Mouse (Mus musculus) granulocyte monocyte progenitor cell, adult 5-6 weeks (primary cell): ENCODE data around the gene Cdh15. TPM values are rescaled to one million over a fixed set of nuclear protein-coding genes. Genes with fewer than 3 reads are reported as not detected.
A peak's percentile ranks its signal among the peaks of the same experiment; 100 is the strongest.

Experiments
- ATAC-seq: replicated peaks from 2 replicates; pipeline ENCODE4 v1.8.0; 2016; ENCODE audit warnings: mild to moderate bottlenecking, moderate TSS enrichment, inconsistent platforms; ENCODE audit not compliant: poor library complexity, severe bottlenecking
- total RNA-seq, 2 experiments: library from RNA; stranded (forward) in 1 of 2; stranded (reverse) in 1 of 2; fragments of 200-712, 200-1000 nt in 1 of 2; fragments of >200 nt in 1 of 2; fragmentation: Nextera tagmentation in 1 of 2; gene quantifications; 2 replicates each; pipeline ENCODE4 v1.2.3; 2014 to 2017

The Cdh15 gene
- total RNA-seq, 2 experiments from 2014 or later, result not detected

GRCm38 (mm10) chr8:122878231-122878630 lies 30.5 kb downstream of the Cdh15 start:
- no peak for ATAC-seq

GRCm38 (mm10) chr8:122880302-122880701 lies 32.5 kb downstream of the Cdh15 start:
- no peak for ATAC-seq

GRCm38 (mm10) chr8:122883671-122884070 lies 35.9 kb downstream of the Cdh15 start:
- no peak for ATAC-seq

- no peak for ATAC-seq
These were observed 43.7 kb downstream of the Cdh15 start for GRCm38 (mm10) chr8:122891440-122891839.

GRCm38 (mm10) chr8:122893451-122893850 lies 45.7 kb downstream of the Cdh15 start:
- no peak for ATAC-seq

GRCm38 (mm10) chr8:122896317-122896716 lies 48.6 kb downstream of the Cdh15 start:
- ATAC-seq, result no peak

GRCm38 (mm10) chr8:122897200-122897599 lies 49.4 kb downstream of the Cdh15 start:
- no peak for ATAC-seq

- ATAC-seq, result peak; percentile 7; the same call in 1 of the 2 replicates
These were observed 50.3 kb downstream of the Cdh15 start for GRCm38 (mm10) chr8:122898018-122898417.

- ATAC-seq, result peak; percentile 96
These were observed 50.7 kb downstream of the Cdh15 start for GRCm38 (mm10) chr8:122898473-122898872.

GRCm38 (mm10) chr8:122899085-122899484 lies 51.3 kb downstream of the Cdh15 start:
- ATAC-seq, result no peak

- no peak for ATAC-seq
These were observed 53.7 kb downstream of the Cdh15 start for GRCm38 (mm10) chr8:122901476-122901875.

GRCm38 (mm10) chr8:122901892-122902515 lies 54.2 kb downstream of the Cdh15 start:
- no peak for ATAC-seq

GRCm38 (mm10) chr8:122902581-122902980 lies 54.8 kb downstream of the Cdh15 start:
- ATAC-seq, result no peak

- ATAC-seq, result no peak
These were observed 55.2 kb downstream of the Cdh15 start for GRCm38 (mm10) chr8:122903002-122903401.

GRCm38 (mm10) chr8:122904496-122904895 lies 56.7 kb downstream of the Cdh15 start:
- no peak for ATAC-seq

GRCm38 (mm10) chr8:122905346-122905745 lies 57.6 kb downstream of the Cdh15 start:
- ATAC-seq, result no peak

GRCm38 (mm10) chr8:122906463-122907021 lies 58.8 kb downstream of the Cdh15 start:
- ATAC-seq, result peak; percentile 75

GRCm38 (mm10) chr8:122912150-122912549 lies 64.4 kb downstream of the Cdh15 start:
- no peak for ATAC-seq

- ATAC-seq, result no peak
These were observed 65.1 kb downstream of the Cdh15 start for GRCm38 (mm10) chr8:122912871-122913270.

GRCm38 (mm10) chr8:122916766-122917165 lies 69.0 kb downstream of the Cdh15 start:
- ATAC-seq, result peak; percentile 60
